Mouse (Mus musculus) liver, adult 10 weeks (tissue): ENCODE results near the gene Slc22a12. TPM values are rescaled to one million over a fixed set of nuclear protein-coding genes. Genes with fewer than 3 reads are reported as not detected.

ENCODE experiments used
- polyA plus RNA-seq: library from polyadenylated mRNA; stranded (reverse); fragments of 350-450 nt; fragmentation: Illumina TruSeq; extraction: RNeasy Lipid Tissue Mini Kit (QIAGEN cat#74804); gene quantifications from one replicate; pipeline ENCODE4 v1.2.3, GENCODE M21; 2014; ENCODE audit warnings: low read depth, low replicate concordance

Slc22a12 gene
- not detected for polyA plus RNA-seq

DNA sequence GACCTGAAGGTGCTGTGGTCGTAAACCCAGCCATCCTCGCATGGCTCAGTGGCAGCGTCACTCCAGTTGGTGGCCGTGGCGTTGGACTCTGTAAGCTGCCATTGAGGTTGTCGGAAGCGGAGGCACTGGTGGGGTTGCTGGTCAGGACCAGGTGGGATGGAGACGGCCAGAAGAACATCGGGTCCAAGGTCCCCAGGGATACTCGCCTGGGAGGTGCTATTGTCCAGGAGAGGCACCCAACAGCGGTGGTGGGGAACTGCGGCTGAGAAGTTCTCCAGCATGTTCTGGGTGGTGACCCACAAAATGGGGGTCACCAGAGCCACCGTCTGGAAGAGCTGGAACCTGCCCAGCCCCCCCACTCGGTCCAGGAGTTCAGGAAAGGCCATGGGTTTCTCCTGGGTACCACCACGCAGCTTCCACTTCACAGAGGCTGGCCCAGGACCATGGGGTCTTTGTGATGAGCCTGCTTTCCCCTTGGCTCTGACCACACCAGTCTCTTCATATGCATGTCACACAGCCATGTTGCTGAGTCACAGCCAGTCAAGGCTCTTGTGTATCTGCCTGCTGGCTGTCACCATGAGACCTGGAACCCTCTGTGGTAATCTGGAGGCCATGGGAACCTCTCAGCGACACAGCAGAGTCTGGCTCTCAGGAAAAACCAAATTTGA is at the start of gene Slc22a12:
Gene Slc22a12, minus strand, starts transcription at position 666 of the 668 bp plus-strand sequence.

Other genes with a start within 250 kb of the Slc22a12 start
- gene Cdc42bpg, start 236.6 kb downstream of the Slc22a12 start, polyA plus RNA-seq, result 0.82 TPM
- 3.5 TPM for gene Men1, start 208.1 kb downstream of the Slc22a12 start, polyA plus RNA-seq
- gene Map4k2, start 201.9 kb downstream of the Slc22a12 start, polyA plus RNA-seq, result 3.2 TPM
- gene Sf1, start 179.3 kb downstream of the Slc22a12 start, polyA plus RNA-seq, result 59.9 TPM
- gene Pygm, start 158.6 kb downstream of the Slc22a12 start, polyA plus RNA-seq, result not detected
- gene Rasgrp2, start 143.7 kb downstream of the Slc22a12 start, polyA plus RNA-seq, result 6.7 TPM
- gene Nrxn2, start 124.3 kb downstream of the Slc22a12 start, polyA plus RNA-seq, result not detected